Mouse (Mus musculus) spleen, adult 18-20 months (tissue): Measurements from ENCODE around the gene Plekha6.

Source experiments
- DNase-seq, 2 experiments: peaks; one replicate each; pipeline ENCODE4 v3.0.0; 2022; ENCODE audit warnings: mixed read lengths in 2 of 2

Gene Plekha6

GRCm38 (mm10) chr1:133245690-133246619 is 81.9 kb downstream of the Plekha6 start:
- no peak for DNase-seq

- no peak for DNase-seq
Observed at GRCm38 (mm10) chr1:133247189-133247588, 83.2 kb downstream of the Plekha6 start.

GRCm38 (mm10) chr1:133250761-133251160 is 86.8 kb downstream of the Plekha6 start:
- DNase-seq = no peak

GRCm38 (mm10) chr1:133251625-133252034 is 87.6 kb downstream of the Plekha6 start:
- DNase-seq = no peak

GRCm38 (mm10) chr1:133252251-133252650 is 88.2 kb downstream of the Plekha6 start:
- DNase-seq = no peak

- DNase-seq = no peak
Observed at GRCm38 (mm10) chr1:133252801-133253531, 89.0 kb downstream of the Plekha6 start.

GRCm38 (mm10) chr1:133253532-133253866 is 89.5 kb downstream of the Plekha6 start:
- DNase-seq = no peak

GRCm38 (mm10) chr1:133254226-133254625 is 90.2 kb downstream of the Plekha6 start:
- DNase-seq = no peak

- no peak for DNase-seq
Observed at GRCm38 (mm10) chr1:133254856-133255764, 91.1 kb downstream of the Plekha6 start.

GRCm38 (mm10) chr1:133255776-133256175 is 91.8 kb downstream of the Plekha6 start:
- DNase-seq = no peak

GRCm38 (mm10) chr1:133256347-133256746 is 92.3 kb downstream of the Plekha6 start:
- DNase-seq = no peak

- no peak for DNase-seq
Observed at GRCm38 (mm10) chr1:133258694-133259093, 94.7 kb downstream of the Plekha6 start.

GRCm38 (mm10) chr1:133262628-133263027 is 98.6 kb downstream of the Plekha6 start:
- no peak for DNase-seq

- no peak for DNase-seq
Observed at GRCm38 (mm10) chr1:133263134-133263533, 99.1 kb downstream of the Plekha6 start.

- DNase-seq = no peak
Observed at GRCm38 (mm10) chr1:133264367-133264766, 100.4 kb downstream of the Plekha6 start.

- no peak for DNase-seq
Observed at GRCm38 (mm10) chr1:133265114-133265766, 101.2 kb downstream of the Plekha6 start.

- DNase-seq = no peak
Observed at GRCm38 (mm10) chr1:133267094-133267493, 103.1 kb downstream of the Plekha6 start.

- DNase-seq = no peak
Observed at GRCm38 (mm10) chr1:133267813-133268492, 103.9 kb downstream of the Plekha6 start.

GRCm38 (mm10) chr1:133268503-133268902 is 104.5 kb downstream of the Plekha6 start:
- no peak for DNase-seq

GRCm38 (mm10) chr1:133270336-133270735 is 106.3 kb downstream of the Plekha6 start:
- DNase-seq = peak in 1 of 2 experiments; percentile 16

- no peak for DNase-seq
Observed at GRCm38 (mm10) chr1:133274163-133274562, 110.2 kb downstream of the Plekha6 start.

GRCm38 (mm10) chr1:133276983-133277382 is 113.0 kb downstream of the Plekha6 start:
- no peak for DNase-seq
